Mouse (Mus musculus) myocyte (in vitro differentiated cells): ENCODE measurements at regions not wholly inside any gene's neighbourhood (a gene's known extent, or its start where the extent isn't known, plus 50 kb on each side); places are given as distances from the start of the nearest gene placed in this dataset.

ENCODE experiments used
- H3K27me3 ChIP-seq: one replicate; pipeline ENCODE4 v1.6.1; 2011; ENCODE audit not compliant: control insufficient read depth, insufficient read depth, insufficient read length
- H3K36me3 ChIP-seq: one replicate; pipeline ENCODE4 v1.6.1; 2011; ENCODE audit not compliant: control insufficient read depth, insufficient read depth
- H3K4me2 ChIP-seq: one replicate; pipeline ENCODE4 v1.6.1; 2011; ENCODE audit warnings: low read depth, control low read depth
- H3K4me3 ChIP-seq: one replicate; pipeline ENCODE4 v1.5.1; 2011; ENCODE audit warnings: mild to moderate bottlenecking, control low read depth, moderate library complexity
- H3K79me2 ChIP-seq: one replicate; pipeline ENCODE4 v1.6.1; 2011; ENCODE audit not compliant: control insufficient read depth, insufficient read depth
- H3ac ChIP-seq: one replicate; pipeline ENCODE4 v1.6.1; 2011; ENCODE audit not compliant: control insufficient read depth, insufficient read length
- CEBPB ChIP-seq: IDR thresholded peaks from 2 replicates; pipeline ENCODE4 v1.6.1; 2011; ENCODE audit warnings: mild to moderate bottlenecking, moderate library complexity; ENCODE audit not compliant: poor library complexity, insufficient read depth, severe bottlenecking
- E2F4 ChIP-seq: IDR thresholded peaks from one replicate; pipeline ENCODE4 v1.6.1; 2011; ENCODE audit warnings: mild to moderate bottlenecking, control low read depth, moderate library complexity; ENCODE audit not compliant: insufficient read depth
- MAX ChIP-seq: IDR thresholded peaks from one replicate; pipeline ENCODE4 v1.6.1; 2011; ENCODE audit warnings: low read depth, mild to moderate bottlenecking, control low read depth
- MYOD1 ChIP-seq, 3 experiments: IDR thresholded peaks; one replicate each; pipeline ENCODE4 v1.6.1; 2011; ENCODE audit warnings: control low read depth in 2 of 3, low read depth in 2 of 3, mild to moderate bottlenecking in 2 of 3, moderate library complexity in 1 of 3; ENCODE audit not compliant: insufficient read length in 2 of 3, control insufficient read depth in 1 of 3
- MYOG ChIP-seq, 3 experiments: IDR thresholded peaks; one replicate each; pipeline ENCODE4 v1.6.1; 2011; ENCODE audit warnings: control low read depth in 2 of 3, low read depth in 2 of 3, mild to moderate bottlenecking in 2 of 3; ENCODE audit not compliant: insufficient read length in 2 of 3, control insufficient read depth in 1 of 3, insufficient read depth in 1 of 3
- POLR2A ChIP-seq: IDR thresholded peaks from one replicate; pipeline ENCODE4 v1.6.1; 2011; ENCODE audit warnings: low read depth, mild to moderate bottlenecking, control low read depth, moderate library complexity; ENCODE audit not compliant: insufficient read length
- POLR2AphosphoS2 ChIP-seq: IDR thresholded peaks from one replicate; pipeline ENCODE4 v1.6.1; 2011; ENCODE audit warnings: low read depth, control low read depth; ENCODE audit not compliant: insufficient read length
- REST ChIP-seq: IDR thresholded peaks from one replicate; pipeline ENCODE4 v1.6.1; 2011; ENCODE audit warnings: mild to moderate bottlenecking, control low read depth, moderate library complexity; ENCODE audit not compliant: insufficient read depth, insufficient read length
- SRF ChIP-seq: IDR thresholded peaks from one replicate; pipeline ENCODE4 v1.6.1; 2011; ENCODE audit warnings: low read depth; ENCODE audit not compliant: control insufficient read depth, insufficient read length
- TCF12 ChIP-seq: IDR thresholded peaks from one replicate; pipeline ENCODE4 v1.6.1; 2011; ENCODE audit warnings: mild to moderate bottlenecking, control low read depth; ENCODE audit not compliant: poor library complexity, insufficient read depth, severe bottlenecking
- TCF3 ChIP-seq: IDR thresholded peaks from one replicate; pipeline ENCODE4 v1.6.1; 2011; ENCODE audit warnings: low read depth, control low read depth; ENCODE audit not compliant: insufficient read length
- USF1 ChIP-seq: IDR thresholded peaks from one replicate; pipeline ENCODE4 v1.6.1; 2011; ENCODE audit warnings: low read depth, mild to moderate bottlenecking, control low read depth, moderate library complexity

GRCm38 (mm10) chr6:100452097-100453002 lies 165.1 kb upstream of the Rybp start:
- H3K4me3 ChIP-seq, result no peak overlapping the region
- TF ChIP-seq TCF3, result no peak
- no peak for TF ChIP-seq POLR2AphosphoS2
- no peak for TF ChIP-seq POLR2A
- TF ChIP-seq E2F4, result no peak
- no peak for TF ChIP-seq MYOG (IDR thresholded peaks at IDR 0.05; ENCODE audit: control insufficient read depth in 1 of 3, insufficient read depth in 1 of 3, insufficient read length in 2 of 3, low read depth in 2 of 3)
- TF ChIP-seq REST, result no peak
- TF ChIP-seq USF1, result no peak
- TF ChIP-seq MYOD1 (IDR thresholded peaks at IDR 0.05; ENCODE audit: control insufficient read depth in 1 of 3, insufficient read length in 2 of 3, low read depth in 2 of 3), result no peak
- no peak for TF ChIP-seq TCF12
- TF ChIP-seq CEBPB, result no peak
- no peak for TF ChIP-seq MAX
- TF ChIP-seq SRF, result no peak
- no peaks in the 10 kb centered on the region for H3K27me3 ChIP-seq
- no peaks in the 10 kb centered on the region for H3K36me3 ChIP-seq
- no peak overlapping the region for H3ac ChIP-seq
- H3K79me2 ChIP-seq, result no peaks in the 10 kb centered on the region
- no peak overlapping the region for H3K4me2 ChIP-seq

GRCm38 (mm10) chr6:100450108-100450507 lies 162.8 kb upstream of the Rybp start:
- H3K27me3 ChIP-seq, result no peaks in the 10 kb centered on the region

GRCm38 (mm10) chr6:100449087-100449486 lies 161.8 kb upstream of the Rybp start:
- no peaks in the 10 kb centered on the region for H3K27me3 ChIP-seq
- H3ac ChIP-seq, result no peak overlapping the region
- no peak overlapping the region for H3K4me2 ChIP-seq
- H3K79me2 ChIP-seq, result no peaks in the 10 kb centered on the region
- TF ChIP-seq MAX (no peak), POLR2AphosphoS2 (no peak), CEBPB (no peak)
- no peak overlapping the region for H3K4me3 ChIP-seq
- no peaks in the 10 kb centered on the region for H3K36me3 ChIP-seq

More at GRCm38 (mm10) chr6:100450108-100450507, 162.8 kb upstream of the Rybp start:
- Histone ChIP-seq H3ac (no peak overlapping the region), H3K4me3 (no peak overlapping the region), H3K79me2 (no peaks in the 10 kb centered on the region), H3K36me3 (no peaks in the 10 kb centered on the region), H3K4me2 (no peak overlapping the region)
- no peak for TF ChIP-seq MYOG (IDR thresholded peaks at IDR 0.05; ENCODE audit: control insufficient read depth in 1 of 3, insufficient read depth in 1 of 3, insufficient read length in 2 of 3, low read depth in 2 of 3)
- no peak for TF ChIP-seq CEBPB
- no peak for TF ChIP-seq TCF12
- TF ChIP-seq USF1, result no peak
- TF ChIP-seq MAX, result no peak
- no peak for TF ChIP-seq POLR2AphosphoS2
- no peak for TF ChIP-seq MYOD1 (IDR thresholded peaks at IDR 0.05; ENCODE audit: control insufficient read depth in 1 of 3, insufficient read length in 2 of 3, low read depth in 2 of 3)
- no peak for TF ChIP-seq TCF3

- no peaks in the 10 kb centered on the region for H3K79me2 ChIP-seq
- no peaks in the 10 kb centered on the region for H3K36me3 ChIP-seq
- H3K4me3 ChIP-seq, result no peak overlapping the region
- peaks cover 4% of the 10 kb centered on the region for H3K27me3 ChIP-seq
- no peak overlapping the region for H3K4me2 ChIP-seq
- H3ac ChIP-seq, result no peak overlapping the region
- TF ChIP-seq MYOD1 (IDR thresholded peaks at IDR 0.05; ENCODE audit: control insufficient read depth in 1 of 3, insufficient read length in 2 of 3, low read depth in 2 of 3) (no peak), USF1 (no peak)
Observed at GRCm38 (mm10) chr6:100447211-100447610, 159.9 kb upstream of the Rybp start.

- no peak for TF ChIP-seq TCF3
- TF ChIP-seq USF1, result no peak
- TF ChIP-seq SRF, result no peak
- TF ChIP-seq TCF12, result no peak
- no peak for TF ChIP-seq POLR2A
- no peak for TF ChIP-seq MYOD1 (IDR thresholded peaks at IDR 0.05; ENCODE audit: control insufficient read depth in 1 of 3, insufficient read length in 2 of 3, low read depth in 2 of 3)
- no peak for TF ChIP-seq E2F4
- Histone ChIP-seq H3K79me2 (no peaks in the 10 kb centered on the region), H3K36me3 (no peaks in the 10 kb centered on the region), H3K4me2 (no peak overlapping the region), H3ac (no peak overlapping the region), H3K27me3 (peaks cover 4% of the 10 kb centered on the region), H3K4me3 (no peak overlapping the region)
Observed at GRCm38 (mm10) chr6:100446804-100447203, 159.5 kb upstream of the Rybp start.
